Mouse (Mus musculus): ENCODE results near the gene Gria3.

- TF ChIP-seq GATA1 (IDR thresholded peaks at IDR 0.05; ENCODE audit: low read length) (no peak), TAL1 (IDR thresholded peaks at IDR 0.05; ENCODE audit: low read length) (no peak)
Observed at GRCm38 (mm10) chrX:41573079-41573478, 172.4 kb downstream of the Gria3 start.
